Mouse (Mus musculus) ES-Bruce4 (cell line): ENCODE measurements around the gene Defa36.
"Not testable (repeated sequence)": the region's sequence is repeated elsewhere in the genome, so short reads cannot be mapped to it uniquely, and the experiment has no call there.

Experiments used
- CTCF ChIP-seq: IDR thresholded peaks from one replicate; pipeline ENCODE4 v1.8.1; 2011; ENCODE audit warnings: low read depth, low read length
- POLR2A ChIP-seq: IDR thresholded peaks from one replicate; pipeline ENCODE4 v1.8.1; 2011; ENCODE audit warnings: low read length; ENCODE audit not compliant: insufficient read depth

DNA sequence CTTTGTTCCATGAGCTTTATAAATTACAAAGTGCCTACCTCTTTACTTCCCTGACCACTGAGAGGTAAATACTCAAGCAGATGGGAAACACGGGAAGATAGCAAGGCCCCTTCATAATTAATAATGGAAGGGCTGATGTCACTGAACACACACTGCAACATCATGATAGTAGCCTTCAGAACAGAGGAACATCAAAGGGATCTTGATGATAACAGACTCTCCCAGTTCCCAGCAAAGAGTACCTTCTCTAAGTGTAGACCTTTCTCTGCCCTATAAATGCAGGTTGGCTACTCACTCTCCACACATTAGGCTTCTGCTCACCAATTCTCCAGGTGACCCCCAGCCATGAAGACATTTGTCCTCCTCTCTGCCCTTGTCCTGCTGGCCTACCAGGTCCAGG is at the start of gene Defa36:
- not testable (repeated sequence) for TF ChIP-seq CTCF, POLR2A
